Mouse (Mus musculus): Measurements from ENCODE around the gene Morn3.

Morn3 gene

GRCm38 (mm10) chr5:122991350-122992004 lies 55.3 kb downstream of the Morn3 start:
- DNase-seq (ENCODE audit: low spot score in 2 of 2) = no peak

DNA sequence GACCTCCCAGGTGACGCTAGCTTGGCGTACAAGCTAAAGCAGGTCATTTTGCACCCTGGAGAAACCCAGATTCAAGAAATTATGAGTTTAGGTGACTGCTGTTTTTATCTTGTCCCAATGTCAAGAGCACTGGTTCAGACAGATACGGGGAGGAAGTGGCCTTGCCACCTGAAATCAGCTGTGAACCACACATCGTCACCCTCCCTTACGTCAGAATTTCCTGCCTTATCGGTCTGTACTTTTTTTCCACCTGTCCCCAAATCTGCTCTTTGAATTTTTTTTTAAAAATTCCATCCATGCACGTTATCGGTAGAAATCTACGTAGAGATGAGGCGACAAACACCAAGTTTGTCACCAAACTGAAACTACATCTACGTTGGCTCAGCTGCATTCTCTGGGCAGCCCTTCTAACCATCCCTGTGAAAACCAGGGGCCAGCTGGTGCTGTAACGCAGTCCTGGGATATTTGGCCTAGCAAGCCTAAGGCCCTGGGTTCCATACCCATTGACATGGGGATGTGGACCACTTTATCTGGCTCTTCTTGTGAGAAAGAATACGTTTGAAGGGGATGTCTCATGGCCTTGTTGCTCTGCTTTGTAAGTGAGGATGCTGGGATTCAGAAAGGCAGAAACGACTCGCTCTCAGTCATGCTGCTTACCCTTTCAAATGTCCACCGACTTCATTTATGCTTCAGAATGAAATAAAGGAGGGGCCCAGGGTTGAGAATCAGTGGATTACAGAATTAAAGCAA lies 56.2 kb downstream of the Morn3 start:
- DNase-seq (ENCODE audit: low spot score in 2 of 2) = no peak

- no peak for DNase-seq (ENCODE audit: low spot score in 2 of 2)
Measured at GRCm38 (mm10) chr5:122989551-122990330, 57.1 kb downstream of the Morn3 start, which contains the start of gene Kdm2b. TSS of gene Kdm2b (minus strand) at chr5:122989823.

GRCm38 (mm10) chr5:122989001-122989525 lies 57.8 kb downstream of the Morn3 start:
- peak; percentile 63 to 65 for DNase-seq (ENCODE audit: low spot score in 2 of 2)

GRCm38 (mm10) chr5:122988021-122988751 lies 58.6 kb downstream of the Morn3 start:
- peak in 1 of 2 experiments; percentile 46 for DNase-seq (ENCODE audit: low spot score in 2 of 2)

- DNase-seq (ENCODE audit: low spot score in 2 of 2) = peak in 1 of 2 experiments; percentile 43
Measured at GRCm38 (mm10) chr5:122987211-122988020, 59.4 kb downstream of the Morn3 start.

DNA sequence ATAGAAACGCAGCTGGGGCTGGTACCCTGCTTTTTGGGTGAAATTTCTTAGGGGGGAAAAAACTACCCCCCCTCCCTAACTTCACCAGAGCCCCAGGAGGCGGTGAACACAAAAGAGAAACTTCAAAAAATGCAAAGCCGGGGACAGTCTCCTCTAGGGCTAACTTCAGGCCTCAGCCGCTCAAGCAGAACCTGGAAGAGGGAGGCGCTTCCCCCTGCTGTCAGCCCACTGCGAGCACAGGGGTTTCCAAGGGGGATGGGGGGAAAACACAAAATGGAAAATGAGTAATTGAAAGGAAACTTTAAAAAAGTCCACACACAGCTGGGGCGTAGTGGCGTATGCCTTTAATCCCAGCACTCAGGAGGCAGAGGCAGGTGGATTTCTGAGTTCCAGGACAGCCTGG lies 60.7 kb downstream of the Morn3 start:
- DNase-seq (ENCODE audit: low spot score in 2 of 2) = no peak
